Mouse (Mus musculus) MEL (cell line): Measurements from ENCODE around the gene Slc7a6os. TPM values are rescaled to one million over a fixed set of nuclear protein-coding genes. Genes with fewer than 3 reads are reported as not detected.
"Not testable (repeated sequence)": the region's sequence is repeated elsewhere in the genome, so short reads cannot be mapped to it uniquely, and the experiment has no call there.

Experiments
- DNase-seq: peaks from one replicate; pipeline ENCODE4 v3.0.0; 2011; ENCODE audit warnings: low read depth, low spot score
- H3K27ac ChIP-seq: 2 replicates; pipeline ENCODE4 v1.5.1; 2012; ENCODE audit warnings: low read depth, mild to moderate bottlenecking, control low read depth, low read length, moderate library complexity; ENCODE audit not compliant: control insufficient read depth
- H3K27me3 ChIP-seq, 2 experiments: fragments of 150-350 bp in 1 of 2; sonication (generic) in 1 of 2; 2 replicates each; pipeline ENCODE4 v1.6.1; 2012; ENCODE audit warnings: low read length in 2 of 2, mild to moderate bottlenecking in 2 of 2, improper control_type of control experiment in 1 of 2, moderate library complexity in 1 of 2; ENCODE audit not compliant: insufficient read depth in 2 of 2, control insufficient read depth in 1 of 2
- H3K36me3 ChIP-seq, 2 experiments: 2 replicates each; pipeline ENCODE4 v1.6.1; 2012 to 2014; ENCODE audit warnings: low read length in 2 of 2, improper control_type of control experiment in 1 of 2, inconsistent platforms in 1 of 2, mild to moderate bottlenecking in 1 of 2; ENCODE audit not compliant: insufficient read depth in 2 of 2, control insufficient read depth in 1 of 2
- H3K4me1 ChIP-seq, 2 experiments: fragments of 150-350 bp in 1 of 2; sonication (generic) in 1 of 2; 2 replicates each; pipeline ENCODE4 v1.6.1; 2012; ENCODE audit warnings: low read length in 2 of 2, improper control_type of control experiment in 1 of 2, mild to moderate bottlenecking in 1 of 2; ENCODE audit not compliant: insufficient read depth in 2 of 2, control insufficient read depth in 1 of 2
- H3K4me3 ChIP-seq, 2 experiments: fragments of 150-350 bp in 1 of 2; sonication (generic) in 1 of 2; 2 replicates each; pipeline ENCODE4 v1.5.1; 2012; ENCODE audit warnings: low read depth in 2 of 2, low read length in 2 of 2, mild to moderate bottlenecking in 2 of 2, moderate library complexity in 2 of 2, control low read depth in 1 of 2, improper control_type of control experiment in 1 of 2; ENCODE audit not compliant: control insufficient read depth in 1 of 2, insufficient read depth in 1 of 2
- H3K79me2 ChIP-seq: 2 replicates; pipeline ENCODE4 v1.6.1; 2012; ENCODE audit warnings: mild to moderate bottlenecking, low read length, moderate library complexity; ENCODE audit not compliant: control insufficient read depth, poor library complexity, insufficient read depth
- H3K9ac ChIP-seq: 2 replicates; pipeline ENCODE4 v1.6.1; 2012; ENCODE audit warnings: low read depth, mild to moderate bottlenecking, control low read depth, low read length, moderate library complexity; ENCODE audit not compliant: control insufficient read depth, poor library complexity, severe bottlenecking
- H3K9me3 ChIP-seq: fragments of 150-350 bp; sonication (generic); replicated peaks from 2 replicates; pipeline ENCODE4 v1.6.1; 2012; ENCODE audit warnings: mild to moderate bottlenecking, low read length, improper control_type of control experiment, moderate library complexity; ENCODE audit not compliant: insufficient read depth
- BHLHE40 ChIP-seq: IDR thresholded peaks from 2 replicates; pipeline ENCODE4 v1.6.1; 2012; ENCODE audit warnings: low read depth, mild to moderate bottlenecking, inconsistent platforms, low read length, improper control_type of control experiment, borderline replicate concordance
- CHD1 ChIP-seq: IDR thresholded peaks from 2 replicates; pipeline ENCODE4 v1.6.1; 2012; ENCODE audit warnings: low read depth, mild to moderate bottlenecking, inconsistent platforms, low read length, improper control_type of control experiment
- CHD2 ChIP-seq: IDR thresholded peaks from 2 replicates; pipeline ENCODE4 v1.6.1; 2011; ENCODE audit warnings: low read length, improper control_type of control experiment
- ELF1 ChIP-seq: IDR thresholded peaks from 2 replicates; pipeline ENCODE4 v1.6.1; 2014; ENCODE audit warnings: low read depth, mild to moderate bottlenecking, inconsistent platforms, low read length, improper control_type of control experiment, moderate library complexity
- ETS1 ChIP-seq: IDR thresholded peaks from 2 replicates; pipeline ENCODE4 v1.6.1; 2012; ENCODE audit warnings: low read depth, mild to moderate bottlenecking, inconsistent platforms, low read length, improper control_type of control experiment, moderate library complexity
- GABPA ChIP-seq: IDR thresholded peaks from 2 replicates; pipeline ENCODE4 v1.6.1; 2012; ENCODE audit warnings: low read depth, mild to moderate bottlenecking, inconsistent platforms, low read length, improper control_type of control experiment, moderate library complexity
- JUND ChIP-seq: IDR thresholded peaks from 2 replicates; pipeline ENCODE4 v1.6.1; 2011; ENCODE audit warnings: low read depth, mild to moderate bottlenecking, improper control_type of control experiment, low read length
- MAX ChIP-seq: IDR thresholded peaks from 2 replicates; pipeline ENCODE4 v1.6.1; 2011; ENCODE audit warnings: low read length, improper control_type of control experiment
- MEF2A ChIP-seq: IDR thresholded peaks from 2 replicates; pipeline ENCODE4 v1.6.1; 2014; ENCODE audit warnings: low read depth, mild to moderate bottlenecking, inconsistent platforms, low read length, improper control_type of control experiment; ENCODE audit not compliant: poor library complexity, insufficient replicate concordance, severe bottlenecking; ENCODE audit errors: extremely low read depth
- MXI1 ChIP-seq: IDR thresholded peaks from 2 replicates; pipeline ENCODE4 v1.6.1; 2011; ENCODE audit warnings: mild to moderate bottlenecking, low read depth, low read length, improper control_type of control experiment
- MYC ChIP-seq: IDR thresholded peaks from 2 replicates; pipeline ENCODE4 v1.6.1; 2011; ENCODE audit warnings: low read depth, mild to moderate bottlenecking, low read length, improper control_type of control experiment, moderate library complexity
- NRF1 ChIP-seq: IDR thresholded peaks from 2 replicates; pipeline ENCODE4 v1.6.1; 2014; ENCODE audit warnings: low read depth, mild to moderate bottlenecking, inconsistent platforms, low read length, improper control_type of control experiment, moderate library complexity; ENCODE audit not compliant: poor library complexity, insufficient read depth, severe bottlenecking
- POLR2A ChIP-seq, 2 experiments: IDR thresholded peaks; 2 replicates each; pipeline ENCODE4 v1.6.1; 2011 to 2012; ENCODE audit warnings: low read length in 2 of 2, mild to moderate bottlenecking in 2 of 2, control low read depth in 1 of 2, improper control_type of control experiment in 1 of 2, low read depth in 1 of 2, moderate library complexity in 1 of 2; ENCODE audit not compliant: control insufficient read depth in 1 of 2, insufficient read depth in 1 of 2, poor library complexity in 1 of 2
- POLR2AphosphoS2 ChIP-seq: IDR thresholded peaks from 2 replicates; pipeline ENCODE4 v1.6.1; 2011; ENCODE audit warnings: low read length, improper control_type of control experiment
- RAD21 ChIP-seq: IDR thresholded peaks from 2 replicates; pipeline ENCODE4 v1.6.1; 2011; ENCODE audit warnings: mild to moderate bottlenecking, low read depth, low read length, improper control_type of control experiment
- SIN3A ChIP-seq: IDR thresholded peaks from 2 replicates; pipeline ENCODE4 v1.6.1; 2012; ENCODE audit warnings: low read length, improper control_type of control experiment, inconsistent platforms
- SMC3 ChIP-seq: IDR thresholded peaks from 2 replicates; pipeline ENCODE4 v1.6.1; 2011; ENCODE audit warnings: low read depth, low read length, improper control_type of control experiment
- TBP ChIP-seq: IDR thresholded peaks from 2 replicates; pipeline ENCODE4 v1.8.0; 2011; ENCODE audit warnings: low read depth, low read length, improper control_type of control experiment
- TCF12 ChIP-seq: IDR thresholded peaks from 2 replicates; pipeline ENCODE4 v1.6.1; 2014; ENCODE audit warnings: low read depth, mild to moderate bottlenecking, inconsistent platforms, low read length, improper control_type of control experiment, moderate library complexity
- UBTF ChIP-seq: IDR thresholded peaks from 2 replicates; pipeline ENCODE4 v1.6.1; 2012; ENCODE audit warnings: low read depth, mild to moderate bottlenecking, inconsistent platforms, low read length, improper control_type of control experiment, moderate library complexity, borderline replicate concordance; ENCODE audit not compliant: insufficient read depth
- USF2 ChIP-seq, 2 experiments: IDR thresholded peaks; 2 replicates each; pipeline ENCODE4 v1.6.1; 2011 to 2012; ENCODE audit warnings: improper control_type of control experiment in 2 of 2, low read length in 2 of 2, borderline replicate concordance in 1 of 2, inconsistent platforms in 1 of 2, low read depth in 1 of 2, mild to moderate bottlenecking in 1 of 2; ENCODE audit not compliant: insufficient read depth in 1 of 2
- ZC3H11A ChIP-seq: IDR thresholded peaks from 2 replicates; pipeline ENCODE4 v1.6.1; 2012; ENCODE audit warnings: low read depth, mild to moderate bottlenecking, inconsistent platforms, low read length, improper control_type of control experiment
- ZMIZ1 ChIP-seq: IDR thresholded peaks from 2 replicates; pipeline ENCODE4 v1.6.1; 2012; ENCODE audit warnings: low read depth, mild to moderate bottlenecking, inconsistent platforms, low read length, improper control_type of control experiment, moderate library complexity
- polyA plus RNA-seq, 2 experiments: library from polyadenylated mRNA; stranded (reverse) in 1 of 2; unstranded in 1 of 2; fragments of >175 nt in 1 of 2; fragments of >200 nt in 1 of 2; gene quantifications; 2 replicates each; pipeline versions ENCODE4 v1.2.1 to v1.2.4; 2012; ENCODE audit warnings: low replicate concordance in 2 of 2, low read depth in 1 of 2; ENCODE audit not compliant: insufficient read length in 2 of 2, insufficient read depth in 1 of 2, missing spikeins in 1 of 2
- total RNA-seq: library from RNA; depleted of rRNA; stranded (reverse); fragments of 300-350 nt; gene quantifications from 2 replicates; pipeline ENCODE4 v1.2.3, GENCODE M21; 2012

The Slc7a6os gene
- total and polyA plus RNA-seq, 3 experiments: 52.0 to 53.6 TPM; not detected in 1

DNA sequence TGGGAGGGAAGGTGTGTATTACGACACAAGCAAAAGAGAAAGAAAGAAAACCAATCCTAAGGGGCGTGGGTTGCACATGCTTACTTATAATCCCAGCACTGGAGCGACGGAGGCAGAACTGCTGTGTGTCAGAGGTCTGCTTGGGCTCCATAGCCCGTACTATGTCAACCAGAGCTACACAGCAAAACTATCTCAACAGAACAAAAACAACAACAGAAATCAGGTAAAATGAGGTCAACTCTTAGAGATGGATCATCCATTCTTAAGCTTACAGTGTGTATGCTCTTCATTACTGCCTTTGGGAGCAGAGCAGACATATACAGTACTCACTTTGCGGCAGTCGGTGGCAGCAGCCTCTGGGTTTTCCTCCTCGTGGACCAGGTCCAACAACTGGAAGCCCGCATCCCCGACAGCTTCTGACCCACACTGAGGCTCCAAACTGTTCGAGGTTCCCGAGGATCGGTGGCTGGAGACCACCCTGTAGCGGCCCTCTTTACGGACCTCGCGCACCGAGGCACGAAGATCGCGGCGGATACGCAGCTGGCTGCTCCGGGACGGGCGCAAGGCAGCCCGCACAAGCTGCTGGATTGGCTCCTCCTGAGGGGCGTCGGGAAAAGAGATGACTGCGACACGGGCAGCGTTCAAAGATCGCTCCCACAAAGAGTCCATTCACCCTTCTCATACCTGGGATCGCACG, 552 bp downstream of the Slc7a6os start:
- Histone ChIP-seq H3K4me1 (peaks cover 0 to 2% of the 10 kb centered on the region in 2 experiments; a peak in 1 of 4 replicates), H3K36me3 (peaks cover 15 to 22% of the 10 kb centered on the region in 2 experiments), H3K27ac (peak overlapping the region; percentile 73), H3K27me3 (no peaks in the 10 kb centered on the region), H3K79me2 (peaks cover 39% of the 10 kb centered on the region), H3K9me3 (no peaks in the 10 kb centered on the region), H3K4me3 (peak overlapping the region; percentile 83 to 95), H3K9ac (peak overlapping the region; percentile 88)
- DNase-seq: peak; percentile 67
- no peak for TF ChIP-seq RAD21
- peak; percentile 92 for TF ChIP-seq MXI1
- peak; percentile 56; the same call in 1 of the 2 replicates for TF ChIP-seq MAX
- 0 out of 2 replicates have a peak, but pooled peaks have one; percentile 13 for TF ChIP-seq TBP
- TF ChIP-seq ZMIZ1: no peak
- TF ChIP-seq CHD1: 0 out of 2 replicates have a peak, but pooled peaks have one; percentile 29
- TF ChIP-seq TCF12: no peak
- peak; percentile 56; the same call in 1 of the 2 replicates for TF ChIP-seq MYC
- peak; percentile 53 for TF ChIP-seq SIN3A
- TF ChIP-seq ETS1: no peak

DNA sequence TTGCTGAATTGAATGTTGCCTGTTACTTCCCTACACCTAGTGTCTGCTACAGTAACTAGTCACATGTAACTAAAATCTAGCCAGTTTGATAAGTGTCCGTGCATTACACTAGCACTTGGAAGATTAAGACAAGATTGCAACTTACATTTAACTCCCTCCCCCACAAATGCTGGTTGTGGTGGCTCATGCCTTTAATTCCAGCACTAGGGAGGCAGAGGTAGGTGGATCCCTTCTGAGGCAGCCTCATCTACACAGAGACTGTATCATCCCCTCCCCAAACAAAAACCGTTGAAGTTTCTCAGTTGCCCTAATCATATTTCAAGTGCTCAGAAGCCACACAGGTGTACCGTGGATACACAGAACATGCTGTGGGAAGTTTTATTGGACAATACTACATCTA, 11.1 kb downstream of the Slc7a6os start:
- H3K27ac ChIP-seq, H3K4me3 ChIP-seq, H3K79me2 ChIP-seq: not testable (repeated sequence)
- 0 out of 4 replicates have a peak, but pooled peaks of 1 of the 2 experiments have one; percentile 16 for TF ChIP-seq POLR2A (IDR thresholded peaks at IDR 0.05; ENCODE audit: control insufficient read depth in 1 of 2, insufficient read depth in 1 of 2, low read depth in 1 of 2, low read length in 2 of 2, poor library complexity in 1 of 2)
- TF ChIP-seq, all 39 proteins: peak for 1; not testable (repeated sequence) for 38
- DNase-seq, H3K27me3 ChIP-seq, H3K4me1 ChIP-seq, H3K9ac ChIP-seq, H3K9me3 ChIP-seq: not testable (repeated sequence)
- H3K36me3 ChIP-seq: peaks cover 18 to 36% of the 10 kb centered on the region in 2 experiments

DNA sequence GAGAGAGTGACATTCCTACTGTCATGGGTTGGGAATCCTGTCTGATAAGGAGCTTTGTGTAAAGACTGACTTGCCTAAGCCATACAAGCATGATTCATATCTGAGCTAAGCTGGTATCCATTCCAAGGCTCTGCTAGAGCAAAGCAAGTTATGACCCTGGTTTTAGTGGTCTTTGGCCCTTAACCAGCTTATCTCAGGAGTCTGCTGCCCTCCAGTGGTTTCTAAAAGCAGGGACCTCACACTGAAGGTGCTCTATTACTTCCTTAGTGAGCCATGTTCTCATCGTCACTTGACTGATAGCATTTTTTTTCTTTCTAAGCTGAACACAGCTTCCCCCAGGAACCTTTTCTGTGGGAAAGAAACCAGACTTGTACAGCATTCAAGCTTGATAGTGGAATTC, 12.0 kb downstream of the Slc7a6os start:
- DNase-seq: peak; percentile 81
- H3K9me3 ChIP-seq: no peaks in the 10 kb centered on the region
- no peak for TF ChIP-seq USF2 (IDR thresholded peaks at IDR 0.05; ENCODE audit: borderline replicate concordance in 1 of 2, insufficient read depth in 1 of 2, low read depth in 1 of 2, low read length in 2 of 2)
- peak; percentile 41; the same call in 1 of the 2 replicates for TF ChIP-seq POLR2AphosphoS2
- TF ChIP-seq ZC3H11A: peak; percentile 78
- no peak for TF ChIP-seq TBP
- TF ChIP-seq SMC3: peak; percentile 79
- no peak for TF ChIP-seq BHLHE40
- peak; percentile 49 for TF ChIP-seq MXI1
- no peak for TF ChIP-seq GABPA
- peak; percentile 47; the same call in 1 of the 2 replicates for TF ChIP-seq ELF1
- no peak for TF ChIP-seq MEF2A
- peak; percentile 24; the same call in 1 of the 2 replicates for TF ChIP-seq MAX
- no peak; the same call in 1 of the 2 replicates for TF ChIP-seq MYC
- TF ChIP-seq JUND: peak; percentile 41; the same call in 1 of the 2 replicates
- no peak for TF ChIP-seq CHD2
- TF ChIP-seq UBTF: no peak
- no peak for TF ChIP-seq ZMIZ1
- no peak for TF ChIP-seq NRF1

More for the DNA sequence above, 12.0 kb downstream of the Slc7a6os start:
- no peak overlapping the region for H3K27ac ChIP-seq
- H3K4me1 ChIP-seq: peaks cover 12 to 13% of the 10 kb centered on the region in 2 experiments
- no peak overlapping the region for H3K9ac ChIP-seq
- H3K4me3 ChIP-seq: no peak overlapping the region
- no peaks in the 10 kb centered on the region for H3K27me3 ChIP-seq
- H3K36me3 ChIP-seq: peaks cover 26 to 33% of the 10 kb centered on the region in 2 experiments
- no peaks in the 10 kb centered on the region for H3K79me2 ChIP-seq
